Mouse (Mus musculus): ENCODE data around the gene Abtb2.
A peak's percentile ranks its signal among the peaks of the same experiment; 100 is the strongest.

Abtb2 gene

DNA sequence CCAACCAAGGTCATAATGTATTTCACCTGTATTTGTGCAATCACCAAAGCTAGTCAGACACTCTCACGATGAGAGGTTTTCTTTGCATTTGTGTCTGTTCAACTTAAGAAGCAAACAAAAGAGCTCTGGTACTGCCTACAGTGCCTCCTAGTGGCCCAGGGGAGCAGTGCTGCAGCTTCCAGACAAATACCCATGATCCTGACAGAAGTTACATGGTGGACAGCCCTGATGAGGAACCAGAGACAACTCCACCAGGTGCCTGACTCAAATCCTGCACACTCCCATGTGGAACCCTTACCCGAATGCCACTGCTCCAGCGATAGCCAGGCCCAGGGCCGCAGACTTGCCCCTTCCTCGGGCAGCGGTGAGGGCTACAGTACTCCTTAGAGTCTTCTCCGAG lies 177.9 kb downstream of the Abtb2 start:
- DNase-seq (ENCODE audit: low spot score), result peak; percentile 80

DNA sequence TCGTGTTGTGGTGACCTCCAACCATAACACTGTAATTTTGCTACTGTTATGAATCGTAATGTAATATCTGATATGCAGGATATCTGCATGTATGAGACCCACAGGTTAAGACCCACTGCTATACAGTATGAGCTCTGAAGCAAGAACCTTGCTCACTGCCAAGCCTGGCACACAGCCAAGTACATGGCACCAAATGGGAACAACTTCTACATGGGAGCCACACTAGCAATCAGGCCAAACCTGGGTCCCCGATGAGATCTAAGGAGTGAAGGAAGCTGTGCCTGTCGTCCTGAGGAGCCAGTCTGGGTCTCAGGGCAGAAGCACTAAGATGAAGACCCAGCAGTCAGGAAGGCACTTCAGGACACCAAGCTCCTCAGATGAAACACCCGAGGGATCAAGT lies 179.4 kb downstream of the Abtb2 start:
- DNase-seq (ENCODE audit: low spot score), result no peak

DNA sequence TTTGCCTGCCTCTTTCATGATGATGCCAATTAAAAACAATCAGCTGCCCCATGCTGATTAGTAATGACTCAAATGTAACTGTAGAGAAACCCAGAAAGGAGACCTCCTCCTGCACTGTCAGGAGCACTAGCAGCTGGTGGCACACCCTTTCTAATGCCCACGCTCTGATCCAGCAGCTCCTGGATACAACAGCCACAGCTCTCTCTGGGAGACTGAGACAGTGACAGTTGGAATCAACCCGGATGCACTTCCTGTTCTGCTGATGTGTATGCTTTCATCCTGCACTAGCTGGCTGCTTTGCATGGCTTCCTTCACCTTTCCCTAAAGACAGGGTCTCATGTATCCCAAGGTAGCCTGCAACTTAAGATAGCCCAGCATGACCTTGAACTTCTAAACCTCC lies 180.0 kb downstream of the Abtb2 start:
- DNase-seq (ENCODE audit: low spot score), result no peak

DNA sequence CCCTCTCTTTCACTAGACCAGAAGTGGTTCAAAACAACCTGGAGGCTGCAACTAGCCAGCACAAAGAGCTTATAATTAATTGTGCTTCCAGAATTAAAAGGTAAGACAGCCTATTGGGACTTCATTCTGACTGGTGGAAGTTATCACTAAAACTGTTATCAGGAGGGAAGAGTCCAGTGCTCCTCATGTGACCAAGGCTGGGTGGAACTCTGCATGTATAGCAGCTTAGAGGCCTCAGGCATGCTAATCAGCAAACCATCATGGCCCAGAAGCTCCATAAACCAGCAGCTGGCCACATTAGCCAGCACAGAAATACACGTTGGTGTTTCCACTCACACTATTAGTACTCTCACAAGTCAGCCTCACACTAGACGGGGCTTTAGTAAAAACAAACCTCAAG lies 180.7 kb downstream of the Abtb2 start:
- DNase-seq (ENCODE audit: low spot score), result no peak

DNA sequence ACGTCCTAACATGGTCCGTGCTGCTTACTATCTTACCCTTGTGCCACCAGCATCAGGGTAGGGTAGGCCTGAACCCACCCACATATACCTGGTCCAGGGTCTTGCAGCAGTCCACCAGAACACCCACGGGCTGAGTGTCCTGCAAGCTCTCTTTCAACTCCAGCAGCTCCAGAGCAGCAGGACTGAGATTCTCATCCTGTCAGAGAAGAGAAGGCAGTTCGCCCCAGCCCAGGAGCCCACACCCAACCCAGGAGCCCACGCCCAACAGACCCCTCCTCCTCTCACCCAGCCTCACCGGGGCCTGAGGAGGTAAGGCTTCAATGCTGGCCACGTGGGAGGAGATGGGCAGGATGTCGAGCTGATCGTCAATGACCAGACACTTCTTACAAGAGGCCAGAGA lies 181.8 kb downstream of the Abtb2 start:
- no peak for DNase-seq (ENCODE audit: low spot score)

DNA sequence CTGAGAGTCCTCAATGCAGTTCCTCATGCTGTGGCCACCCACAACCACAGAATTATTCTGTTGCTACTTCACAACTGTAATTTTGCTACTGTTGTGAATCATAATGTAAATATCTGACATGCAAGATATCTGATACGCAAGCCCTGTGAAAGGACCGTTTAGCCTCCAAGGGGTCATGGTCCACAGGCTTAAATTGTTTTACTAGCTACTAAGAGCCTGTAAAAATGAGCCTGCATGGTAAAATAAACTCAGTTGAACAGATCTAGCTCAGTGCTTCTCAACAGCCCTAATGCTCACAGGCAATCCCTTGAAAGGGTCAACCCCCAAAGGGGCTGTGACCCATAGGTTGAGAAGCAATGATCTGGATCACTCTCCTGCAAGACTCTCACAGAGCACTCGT lies 183.0 kb downstream of the Abtb2 start:
- DNase-seq (ENCODE audit: low spot score), result no peak

DNA sequence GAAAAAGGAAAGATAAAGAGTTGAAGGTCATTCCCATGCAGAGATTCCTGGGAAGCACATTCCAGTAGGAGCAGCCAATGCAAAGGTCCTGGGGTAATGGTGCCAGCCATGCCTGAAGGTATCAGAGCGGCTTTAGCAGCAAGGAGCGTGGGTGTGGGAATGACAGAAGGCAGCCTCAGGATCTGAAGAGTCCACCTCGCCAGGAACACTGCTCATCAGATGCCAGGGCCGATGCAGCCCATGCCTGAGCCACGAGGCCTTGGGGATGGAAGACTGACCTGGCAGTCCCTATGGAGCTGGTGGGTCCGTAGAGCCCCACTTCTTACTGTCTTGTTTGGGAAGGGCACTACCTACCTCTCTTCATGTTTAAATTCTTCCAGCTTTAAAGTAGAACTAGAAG lies 185.7 kb downstream of the Abtb2 start:
- DNase-seq (ENCODE audit: low spot score), result no peak

DNA sequence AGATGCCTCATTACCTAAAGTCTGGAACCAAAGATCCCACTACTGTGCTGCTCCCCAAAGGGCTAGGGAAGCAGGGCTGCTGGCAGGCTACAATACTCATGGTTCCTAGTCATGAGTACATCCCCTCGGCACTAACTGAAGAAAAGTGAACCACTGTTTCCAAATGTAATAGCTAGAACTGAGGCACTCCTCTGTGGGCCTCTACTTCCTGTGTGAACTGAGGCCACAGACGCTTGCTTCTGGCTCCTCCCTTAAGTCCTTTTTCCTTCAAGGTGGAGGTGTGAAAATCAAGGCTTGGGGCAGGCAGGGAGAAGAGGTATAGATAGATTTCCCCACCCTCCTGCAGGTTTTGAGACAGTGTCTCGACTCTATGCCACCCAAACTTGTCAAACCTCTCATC lies 188.5 kb downstream of the Abtb2 start:
- no peak for DNase-seq (ENCODE audit: low spot score)

DNA sequence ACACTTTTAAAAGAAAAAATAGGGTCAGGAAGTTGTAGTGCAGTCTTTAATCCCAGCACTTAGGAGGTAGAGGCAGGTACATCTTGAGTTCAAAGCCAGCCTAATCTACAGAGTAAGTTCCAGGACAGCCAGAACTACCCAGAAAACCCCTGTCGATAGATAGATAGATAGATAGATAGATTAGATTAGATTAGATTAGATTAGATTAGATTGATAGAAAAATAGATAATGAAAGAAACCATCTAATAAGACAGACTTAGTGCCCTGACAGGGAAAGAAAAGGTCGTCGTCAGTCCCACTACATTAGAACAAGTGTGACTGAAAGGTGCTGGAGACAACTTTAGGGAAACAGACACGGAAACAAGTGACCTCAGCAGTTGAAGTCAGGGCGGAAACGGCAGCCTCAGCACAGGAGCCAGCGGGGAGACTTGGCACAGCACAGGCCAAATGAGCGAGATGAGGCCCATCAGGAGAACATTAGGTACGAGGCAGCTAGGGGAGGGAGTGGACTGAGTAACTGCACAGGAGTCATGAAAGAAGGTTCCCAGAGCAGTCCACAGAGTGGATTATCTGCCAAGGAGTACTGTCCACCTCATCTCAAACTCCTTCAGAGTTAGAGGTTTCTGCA lies 189.5 kb downstream of the Abtb2 start:
- DNase-seq (ENCODE audit: low spot score), result no peak

DNA sequence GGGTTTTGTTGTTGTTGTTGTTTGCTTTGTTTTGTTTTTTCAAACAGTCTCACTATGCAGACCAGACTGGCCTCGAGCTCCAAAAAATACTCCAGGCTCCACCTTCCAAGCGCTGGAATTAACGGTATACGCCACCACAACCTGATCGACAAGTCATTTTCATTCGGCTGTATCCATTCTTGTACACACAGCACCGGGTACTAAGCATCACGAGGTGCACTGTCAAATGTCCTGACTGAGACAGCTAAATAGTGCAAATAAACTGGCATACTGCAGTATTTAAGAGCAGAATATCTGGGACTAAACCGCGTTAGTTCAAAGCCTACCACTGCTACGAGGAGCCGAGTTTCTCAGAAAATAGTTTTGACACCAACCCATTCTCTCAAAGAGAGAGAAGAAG lies 194.3 kb downstream of the Abtb2 start:
- DNase-seq (ENCODE audit: low spot score), result no peak

DNA sequence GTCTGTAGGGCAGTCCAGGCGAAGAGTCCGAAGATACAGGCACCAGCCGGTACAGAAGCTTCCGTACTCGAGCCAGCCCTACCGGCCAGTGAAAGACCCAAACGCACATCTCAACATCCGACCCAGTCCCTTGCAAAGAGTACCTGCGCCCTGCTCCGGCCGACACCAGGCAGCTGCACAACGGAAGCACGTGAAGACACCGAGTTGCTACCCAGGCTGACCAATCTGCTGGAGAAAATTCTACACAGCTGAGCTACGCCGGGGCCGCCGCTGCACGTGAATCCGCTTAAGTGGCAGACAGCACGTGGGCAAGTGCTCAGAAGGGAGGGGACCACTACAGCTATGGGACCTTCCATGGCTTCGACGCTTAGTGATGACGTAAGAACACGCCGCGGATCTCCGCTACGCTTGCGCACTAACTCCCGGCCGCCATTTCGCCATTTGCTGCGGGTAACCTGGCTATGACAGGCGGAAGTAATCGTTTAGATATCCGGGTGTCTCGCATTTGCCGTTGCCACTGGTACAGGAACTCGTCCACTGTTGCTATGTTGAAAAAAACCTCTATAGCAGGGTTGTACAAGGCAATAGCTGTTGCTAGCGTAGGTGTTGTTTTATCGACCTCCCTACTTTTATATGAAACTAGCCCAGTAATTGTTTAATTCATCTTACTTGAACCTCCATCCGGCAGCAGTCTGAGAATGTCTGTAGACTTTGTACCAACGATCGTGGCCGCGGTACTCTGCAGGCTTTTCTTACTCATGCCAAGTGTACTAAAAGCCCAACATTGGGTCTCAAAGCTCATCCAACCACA lies 195.0 kb downstream of the Abtb2 start, which contains the start of gene Nat10:
TSS of gene Nat10 (minus strand) at position 365 of the 811 bp plus-strand sequence.
- peak; percentile 100 for DNase-seq (ENCODE audit: low spot score)

DNA sequence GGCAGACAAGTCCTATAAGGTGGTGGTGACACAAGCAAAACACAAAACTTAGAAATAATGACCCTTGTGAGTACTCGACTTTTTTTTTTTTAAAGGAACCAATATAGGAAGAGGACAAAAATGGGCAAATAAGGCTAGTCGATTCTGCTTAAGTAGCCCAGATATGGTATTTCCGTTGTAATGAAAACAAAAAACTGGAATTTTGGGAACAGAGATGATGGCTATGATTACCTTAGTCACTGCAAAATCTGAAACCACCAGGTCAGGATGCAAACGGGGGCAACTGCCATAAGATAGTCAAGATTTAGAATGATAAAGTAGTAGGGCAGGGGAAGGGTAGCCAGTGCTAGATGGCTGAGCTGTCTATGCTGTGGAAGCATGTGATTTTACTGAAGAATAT lies 195.9 kb downstream of the Abtb2 start:
- no peak for DNase-seq (ENCODE audit: low spot score)

DNA sequence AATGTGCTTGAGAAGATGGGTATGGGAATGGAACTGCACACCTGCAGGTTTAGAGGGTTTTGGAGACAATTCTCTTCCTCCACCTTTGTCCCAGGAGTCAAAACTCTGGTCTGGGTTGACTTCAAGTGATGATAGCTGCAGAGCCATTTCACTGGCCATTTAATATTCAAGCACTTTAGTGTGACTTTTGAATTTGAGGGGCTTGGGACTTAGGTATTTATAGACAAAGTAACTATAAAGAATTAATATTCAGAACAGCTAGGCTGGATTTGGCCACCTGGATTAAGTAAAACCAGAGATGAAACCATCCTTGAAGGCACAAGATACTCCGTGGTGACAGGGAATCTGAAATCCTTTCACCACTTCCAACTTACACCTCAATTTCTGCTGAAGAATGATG lies 196.4 kb downstream of the Abtb2 start:
- DNase-seq (ENCODE audit: low spot score), result no peak

Data from embryo, embryonic 10 days (tissue).